Mouse (Mus musculus): ENCODE results near the gene Lamtor1. TPM values are rescaled to one million over a fixed set of nuclear protein-coding genes. Genes with fewer than 3 reads are reported as not detected.

Lamtor1 gene
- polyA plus RNA-seq, 2 experiments: 61.7 to 67.8 TPM

DNA sequence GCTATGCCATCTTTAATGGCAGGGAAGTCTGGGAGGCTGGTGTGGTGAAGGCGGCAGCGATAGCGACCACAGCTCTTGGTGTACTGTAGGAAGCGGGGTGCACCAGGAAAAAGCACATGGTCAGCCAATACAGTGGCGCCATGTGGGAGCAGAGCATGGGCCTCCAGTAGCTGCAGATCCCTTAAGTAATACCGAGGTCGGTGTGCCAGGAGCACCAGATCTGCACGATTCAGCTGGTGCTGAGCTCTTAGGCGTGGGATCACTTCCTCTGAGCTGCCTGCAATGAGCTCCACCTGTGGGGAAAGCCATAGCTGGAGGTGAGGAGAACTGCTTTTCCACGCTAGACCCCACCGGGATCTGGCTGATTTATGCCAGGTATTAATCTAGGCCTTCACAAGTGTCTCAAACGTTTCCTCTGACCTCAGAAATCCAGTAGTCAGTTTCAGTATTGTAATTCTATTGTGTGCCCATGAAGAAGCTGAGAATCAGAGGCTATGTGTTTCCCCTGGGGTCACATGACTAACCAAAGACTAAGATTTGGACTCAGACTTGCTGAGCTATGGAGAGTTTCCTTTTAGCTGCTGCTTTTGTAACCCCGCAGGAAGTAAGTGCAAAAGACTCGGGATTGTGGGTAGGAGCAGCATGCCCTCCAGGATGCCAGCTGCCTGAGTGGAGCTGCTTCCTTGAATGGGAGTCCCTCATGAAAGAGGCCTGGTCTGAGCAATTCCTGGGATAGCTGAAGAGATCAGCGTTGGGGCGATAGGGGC, 5.2 kb upstream of the Lamtor1 start:
- no peak overlapping the region for H3K4me2 ChIP-seq (ENCODE audit: low read depth)
- no peak overlapping the region for H3K9ac ChIP-seq (replicated peaks)
- H3K27ac ChIP-seq: no peak overlapping the region
- peaks cover 12 to 13% of the 10 kb centered on the region in 2 experiments for H3K4me1 ChIP-seq (replicated peaks; ENCODE audit: control insufficient read depth in 2 of 2, insufficient read depth in 2 of 2, low read length in 1 of 2)
- no peak for DNase-seq (ENCODE audit: low read depth in 3 of 3, low spot score in 3 of 3)
- no peaks in the 10 kb centered on the region for H3K27me3 ChIP-seq (ENCODE audit: control insufficient read depth, insufficient read depth, low read length)
- no peak for ATAC-seq (ENCODE audit: insufficient read depth)
- WGBS (ENCODE audit: insufficient replicate concordance): 81% methylated on average over 16 of the region's 16 CpGs
- no peaks in the 10 kb centered on the region; the same call in 1 of the 2 replicates for H3K36me3 ChIP-seq (replicated peaks; ENCODE audit: control insufficient read depth, insufficient read depth, low read depth)
- H3K4me3 ChIP-seq (ENCODE audit: insufficient read depth in 1 of 2, low read depth in 2 of 2, low read length in 2 of 2): no peak overlapping the region
- TF ChIP-seq EP300 (IDR thresholded peaks at IDR 0.05; ENCODE audit: low read depth) (no peak), CTCF (IDR thresholded peaks at IDR 0.05; ENCODE audit: low read depth) (no peak)
- H3K9me3 ChIP-seq (ENCODE audit: control insufficient read depth, low read length): no peaks in the 10 kb centered on the region

DNA sequence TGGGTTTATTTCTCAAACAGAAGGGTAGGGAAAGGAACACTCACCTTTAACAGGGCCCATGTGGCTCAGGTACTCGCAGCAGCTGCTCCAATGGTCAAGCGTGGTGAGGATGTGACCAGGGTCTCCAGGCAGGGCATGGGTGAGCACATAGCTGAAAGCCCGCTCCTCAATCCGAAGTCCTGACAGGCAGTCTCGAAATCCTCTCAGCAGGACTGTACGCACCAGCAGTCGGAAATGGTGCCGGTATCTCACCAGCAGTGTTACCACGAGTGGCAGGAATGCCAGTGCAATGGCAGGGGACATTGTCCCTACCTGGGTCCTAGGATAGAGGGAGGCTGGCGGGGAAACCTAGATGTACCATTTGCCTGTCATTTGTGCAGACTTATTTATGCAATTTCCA, 3.7 kb upstream of the Lamtor1 start:
- DNase-seq (ENCODE audit: low read depth in 3 of 3, low spot score in 3 of 3) (no peak), ATAC-seq (ENCODE audit: insufficient read depth) (no peak)
- WGBS (ENCODE audit: insufficient replicate concordance): 79% methylated on average over 10 of the region's 10 CpGs
- H3K9ac ChIP-seq (replicated peaks): no peak overlapping the region
- no peaks in the 10 kb centered on the region for H3K27me3 ChIP-seq (ENCODE audit: control insufficient read depth, insufficient read depth, low read length)
- peaks cover 19% of the 10 kb centered on the region in 2 experiments for H3K4me1 ChIP-seq (replicated peaks; ENCODE audit: control insufficient read depth in 2 of 2, insufficient read depth in 2 of 2, low read length in 1 of 2)
- no peaks in the 10 kb centered on the region; the same call in 1 of the 2 replicates for H3K36me3 ChIP-seq (replicated peaks; ENCODE audit: control insufficient read depth, insufficient read depth, low read depth)
- TF ChIP-seq CTCF (IDR thresholded peaks at IDR 0.05; ENCODE audit: low read depth): no peak
- H3K4me3 ChIP-seq (ENCODE audit: insufficient read depth in 1 of 2, low read depth in 2 of 2, low read length in 2 of 2): no peak overlapping the region
- H3K9me3 ChIP-seq (ENCODE audit: control insufficient read depth, low read length): no peaks in the 10 kb centered on the region
- no peak overlapping the region for H3K4me2 ChIP-seq (ENCODE audit: low read depth)
- H3K27ac ChIP-seq: no peak overlapping the region

DNA sequence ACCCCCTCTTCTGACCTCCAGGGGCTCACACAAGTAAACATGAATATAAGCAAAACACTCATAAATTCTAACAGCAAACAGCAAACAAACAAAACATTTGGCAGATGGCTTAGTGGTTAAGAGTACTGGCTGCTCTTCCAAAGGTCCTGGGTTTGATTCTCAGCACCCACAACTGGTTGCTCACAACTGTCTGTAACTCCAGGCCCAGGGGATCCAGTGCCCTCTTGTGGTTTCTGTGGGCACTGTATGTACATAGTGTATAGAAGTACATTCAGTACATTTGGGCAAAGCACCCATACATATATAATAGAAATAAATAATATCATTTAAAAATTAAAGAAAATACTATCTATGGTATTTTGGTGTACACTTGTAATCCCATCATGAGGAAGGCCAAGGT, 2.9 kb upstream of the Lamtor1 start:
- no peak for ATAC-seq (ENCODE audit: insufficient read depth)
- no peak for DNase-seq (ENCODE audit: low read depth in 3 of 3, low spot score in 3 of 3)
- H3K9ac ChIP-seq (replicated peaks): no peak overlapping the region
- no peaks in the 10 kb centered on the region for H3K9me3 ChIP-seq (ENCODE audit: control insufficient read depth, low read length)
- peak; percentile 48 for TF ChIP-seq CTCF (IDR thresholded peaks at IDR 0.05; ENCODE audit: low read depth)
- TF ChIP-seq EP300 (IDR thresholded peaks at IDR 0.05; ENCODE audit: low read depth): no peak
- no peak overlapping the region for H3K4me3 ChIP-seq (ENCODE audit: insufficient read depth in 1 of 2, low read depth in 2 of 2, low read length in 2 of 2)
- no peak overlapping the region for H3K4me2 ChIP-seq (ENCODE audit: low read depth)
- H3K27ac ChIP-seq: no peak overlapping the region
- H3K27me3 ChIP-seq (ENCODE audit: control insufficient read depth, insufficient read depth, low read length): no peaks in the 10 kb centered on the region
- no peaks in the 10 kb centered on the region; the same call in 1 of the 2 replicates for H3K36me3 ChIP-seq (replicated peaks; ENCODE audit: control insufficient read depth, insufficient read depth, low read depth)
- peaks cover 14 to 19% of the 10 kb centered on the region in 2 experiments for H3K4me1 ChIP-seq (replicated peaks; ENCODE audit: control insufficient read depth in 2 of 2, insufficient read depth in 2 of 2, low read length in 1 of 2)

DNA sequence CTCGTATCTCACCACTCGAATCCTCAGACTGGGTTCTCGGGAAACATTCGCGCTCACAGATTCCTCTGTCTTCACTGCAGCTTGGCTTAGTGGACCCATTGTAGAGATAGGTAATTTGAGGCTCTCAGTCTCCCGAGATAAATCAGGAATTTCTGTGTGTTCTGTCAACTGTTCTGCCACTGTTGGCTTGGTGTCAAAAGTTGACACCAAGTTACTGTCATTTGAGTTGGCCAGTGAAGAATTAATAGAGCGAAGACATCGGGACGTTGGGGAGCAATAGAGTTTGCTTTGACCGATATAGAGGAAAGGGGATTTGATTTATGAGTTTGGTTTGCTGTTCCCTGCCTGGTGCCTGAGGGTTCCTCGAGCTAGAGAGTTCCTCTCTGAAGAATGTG, 580 bp downstream of the Lamtor1 start, which contains the start of gene Tomt:
Gene Tomt, minus strand, starts transcription at position 73 of the 395 bp plus-strand sequence.
- Histone ChIP-seq H3K27me3 (ENCODE audit: control insufficient read depth, insufficient read depth, low read length) (no peaks in the 10 kb centered on the region), H3K4me1 (replicated peaks; ENCODE audit: control insufficient read depth in 2 of 2, insufficient read depth in 2 of 2, low read length in 1 of 2) (peaks cover 14 to 24% of the 10 kb centered on the region in 2 experiments), H3K4me3 (ENCODE audit: insufficient read depth in 1 of 2, low read depth in 2 of 2, low read length in 2 of 2) (peak within 1 kb of the TSS; percentile 81 to 85), H3K36me3 (replicated peaks; ENCODE audit: control insufficient read depth, insufficient read depth, low read depth) (peaks cover 7% of the 10 kb centered on the region), H3K27ac (peak within 1 kb of the TSS; percentile 84), H3K9ac (replicated peaks) (peak within 1 kb of the TSS; percentile 91), H3K4me2 (ENCODE audit: low read depth) (peak within 1 kb of the TSS; percentile 94), H3K9me3 (ENCODE audit: control insufficient read depth, low read length) (no peaks in the 10 kb centered on the region)
- no peak for DNase-seq (ENCODE audit: low read depth in 3 of 3, low spot score in 3 of 3)
- no peak for ATAC-seq (ENCODE audit: insufficient read depth)
- no peak for TF ChIP-seq EP300 (IDR thresholded peaks at IDR 0.05; ENCODE audit: low read depth)
- TF ChIP-seq CTCF (IDR thresholded peaks at IDR 0.05; ENCODE audit: low read depth): no peak
- 4% methylated on average over 11 of the region's 11 CpGs for WGBS (ENCODE audit: insufficient replicate concordance)

DNA sequence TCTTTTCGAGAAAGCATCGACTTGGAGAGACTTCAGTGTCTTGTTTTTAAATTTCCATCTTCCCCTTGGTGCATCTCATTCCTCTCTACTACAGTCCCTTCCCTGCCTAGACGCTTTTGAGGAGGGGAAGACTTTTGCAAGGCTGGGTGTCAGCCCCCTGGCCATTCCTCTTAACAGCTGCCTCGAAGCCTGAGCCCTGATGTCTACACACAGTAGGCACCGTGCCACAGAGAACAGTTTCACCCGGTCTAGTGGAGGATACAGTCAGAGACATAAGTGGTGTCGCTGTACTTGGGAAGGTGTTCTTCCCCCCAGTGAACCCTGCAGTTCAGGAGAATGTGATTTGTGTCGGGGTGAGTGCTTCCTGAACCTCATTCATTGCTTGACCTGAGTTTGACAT, 992 bp downstream of the Lamtor1 start:
- no peaks in the 10 kb centered on the region for H3K9me3 ChIP-seq (ENCODE audit: control insufficient read depth, low read length)
- peaks cover 14 to 24% of the 10 kb centered on the region in 2 experiments for H3K4me1 ChIP-seq (replicated peaks; ENCODE audit: control insufficient read depth in 2 of 2, insufficient read depth in 2 of 2, low read length in 1 of 2)
- ATAC-seq (ENCODE audit: insufficient read depth) (no peak), DNase-seq (ENCODE audit: low read depth in 3 of 3, low spot score in 3 of 3) (no peak)
- peak overlapping the region; percentile 81 to 85 for H3K4me3 ChIP-seq (ENCODE audit: insufficient read depth in 1 of 2, low read depth in 2 of 2, low read length in 2 of 2)
- peak overlapping the region; percentile 76 for H3K27ac ChIP-seq
- TF ChIP-seq CTCF (IDR thresholded peaks at IDR 0.05; ENCODE audit: low read depth) (no peak), EP300 (IDR thresholded peaks at IDR 0.05; ENCODE audit: low read depth) (no peak)
- WGBS (ENCODE audit: insufficient replicate concordance): 33% methylated on average over 8 of the region's 8 CpGs
- peaks cover 9% of the 10 kb centered on the region for H3K36me3 ChIP-seq (replicated peaks; ENCODE audit: control insufficient read depth, insufficient read depth, low read depth)
- H3K9ac ChIP-seq (replicated peaks): peak overlapping the region; percentile 91
- H3K4me2 ChIP-seq (ENCODE audit: low read depth): peak overlapping the region; percentile 94
- H3K27me3 ChIP-seq (ENCODE audit: control insufficient read depth, insufficient read depth, low read length): no peaks in the 10 kb centered on the region

Data from liver, embryonic 14.5 days (tissue).